Mouse (Mus musculus) small intestine, adult 2 months (tissue): ENCODE measurements around the gene Pou5f1. TPM values are rescaled to one million over a fixed set of nuclear protein-coding genes. Genes with fewer than 3 reads are reported as not detected.

ENCODE experiments used
- H3K27ac ChIP-seq: fragments of 200-500 bp; 2 replicates; pipeline ENCODE4 v1.5.1; 2012; ENCODE audit warnings: low read depth, low read length, control low read depth, inconsistent platforms; ENCODE audit not compliant: insufficient read depth
- H3K27me3 ChIP-seq: fragments of 200-500 bp; 2 replicates; pipeline ENCODE4 v1.6.1; 2012; ENCODE audit warnings: mild to moderate bottlenecking, moderate library complexity, low read length, inconsistent platforms; ENCODE audit not compliant: control insufficient read depth, insufficient read depth
- H3K36me3 ChIP-seq: fragments of 200-500 bp; 2 replicates; pipeline ENCODE4 v1.6.1; 2012; ENCODE audit warnings: mild to moderate bottlenecking, low read length, control low read depth, inconsistent platforms; ENCODE audit not compliant: control insufficient read depth, insufficient read depth
- H3K4me1 ChIP-seq: fragments of 200-500 bp; 2 replicates; pipeline ENCODE4 v1.6.1; 2012; ENCODE audit warnings: low read length, inconsistent platforms, mixed read lengths; ENCODE audit not compliant: control insufficient read depth, insufficient read depth, insufficient read length
- H3K4me3 ChIP-seq: fragments of 200-500 bp; 2 replicates; pipeline ENCODE4 v1.5.1; 2012; ENCODE audit warnings: low read depth, mild to moderate bottlenecking, control low read depth, inconsistent platforms, low read length, moderate library complexity
- CTCF ChIP-seq: fragments of 200-500 bp; IDR thresholded peaks from 2 replicates; pipeline ENCODE4 v1.5.1; 2012; ENCODE audit warnings: low read depth, mild to moderate bottlenecking, control low read depth, inconsistent platforms, low read length, moderate library complexity, mixed read lengths; ENCODE audit not compliant: insufficient replicate concordance, insufficient read length; ENCODE audit errors: extremely low read depth
- POLR2A ChIP-seq: fragments of 200-500 bp; IDR thresholded peaks from 2 replicates; pipeline ENCODE4 v1.6.1; 2012; ENCODE audit warnings: low read depth, mild to moderate bottlenecking, control low read depth, inconsistent platforms, low read length, moderate library complexity
- WGBS: fragments of 180-500 bp; shearing (Covaris S2); methylation state at CpG from one replicate; pipeline ENCODE4 v1.1.7; 2018; 5-methylcytosine and 5-hydroxymethylcytosine counted together
- polyA plus RNA-seq: library from polyadenylated mRNA; depleted of rRNA; stranded (reverse); fragments of >200 nt; gene quantifications from 2 replicates; pipeline ENCODE4 v1.2.3, GENCODE M21; 2012

Gene Pou5f1
- polyA plus RNA-seq, 1 experiment: not detected

DNA sequence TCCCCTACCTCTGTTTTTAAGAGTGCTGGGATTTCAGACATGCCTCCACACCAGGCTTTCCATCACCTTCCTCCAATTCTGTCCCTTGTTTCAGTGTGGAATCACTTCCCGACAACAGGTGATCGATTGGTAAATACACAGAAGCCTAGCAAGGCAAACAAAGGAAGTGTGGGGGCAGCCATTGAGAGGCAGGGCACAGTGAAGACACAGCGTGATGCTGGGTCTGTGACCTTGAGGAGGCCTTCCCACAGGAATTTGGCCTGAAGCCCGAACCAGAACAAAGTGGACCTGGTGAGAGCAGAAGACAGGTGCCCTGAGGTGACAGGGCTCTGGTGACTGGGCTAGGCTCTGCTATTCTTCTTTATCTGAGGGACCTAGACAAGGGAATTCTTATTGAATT lies 20.1 kb upstream of the Pou5f1 start:
- Histone ChIP-seq H3K4me1 (no peaks in the 10 kb centered on the region), H3K27me3 (no peaks in the 10 kb centered on the region), H3K36me3 (no peaks in the 10 kb centered on the region), H3K4me3 (no peak overlapping the region), H3K27ac (no peak overlapping the region)
- no peak for TF ChIP-seq CTCF
- no peak for TF ChIP-seq POLR2A
- 23% methylated on average over 4 of the region's 4 CpGs for WGBS

DNA sequence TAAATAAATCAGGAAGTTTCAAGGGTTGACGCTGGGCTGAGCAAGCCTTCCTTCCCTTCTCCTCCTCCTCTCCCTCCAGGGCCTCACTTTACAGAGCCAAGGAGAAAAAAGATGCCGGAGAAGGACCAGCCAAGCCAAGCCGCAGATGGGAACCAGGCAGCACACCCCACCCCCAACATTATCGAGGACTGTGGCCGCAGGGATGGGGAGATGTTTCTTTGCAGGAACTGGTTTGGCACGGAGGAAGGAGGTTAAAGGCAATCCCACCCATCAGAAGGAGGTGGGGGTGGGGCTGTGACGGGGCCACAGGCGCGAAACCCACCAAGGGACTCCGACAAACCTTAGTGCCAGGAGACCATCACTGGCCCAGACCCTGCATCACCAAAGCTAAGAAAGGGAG lies 19.1 kb upstream of the Pou5f1 start:
- 61% methylated on average over 10 of the region's 10 CpGs for WGBS
- TF ChIP-seq POLR2A (no peak), CTCF (no peak)
- Histone ChIP-seq H3K27me3 (no peaks in the 10 kb centered on the region), H3K36me3 (no peaks in the 10 kb centered on the region), H3K4me1 (no peaks in the 10 kb centered on the region), H3K4me3 (no peak overlapping the region), H3K27ac (no peak overlapping the region)

DNA sequence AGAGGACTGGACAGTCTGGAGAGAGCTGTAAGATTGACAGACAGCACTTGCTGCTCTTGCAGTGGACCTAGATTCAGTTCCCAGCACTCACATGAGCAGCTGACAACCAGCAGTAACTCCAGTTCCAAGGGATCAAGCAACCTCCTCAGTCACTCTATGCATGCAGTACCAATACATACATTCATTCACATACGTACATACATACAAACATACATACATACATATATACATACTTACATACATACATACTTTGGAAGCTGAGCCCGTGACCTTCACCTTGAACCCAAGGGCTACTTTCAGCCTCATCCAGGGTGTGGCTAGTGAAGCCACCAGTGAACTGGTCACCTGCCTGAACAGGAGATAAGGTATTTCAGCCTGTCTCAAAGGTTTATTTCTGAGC lies 17.8 kb upstream of the Pou5f1 start:
- TF ChIP-seq CTCF (no peak), POLR2A (no peak)
- Histone ChIP-seq H3K27ac (no peak overlapping the region), H3K4me3 (no peak overlapping the region), H3K36me3 (no peaks in the 10 kb centered on the region), H3K27me3 (no peaks in the 10 kb centered on the region), H3K4me1 (no peaks in the 10 kb centered on the region)
- 90% methylated on average over 2 of the region's 2 CpGs for WGBS

DNA sequence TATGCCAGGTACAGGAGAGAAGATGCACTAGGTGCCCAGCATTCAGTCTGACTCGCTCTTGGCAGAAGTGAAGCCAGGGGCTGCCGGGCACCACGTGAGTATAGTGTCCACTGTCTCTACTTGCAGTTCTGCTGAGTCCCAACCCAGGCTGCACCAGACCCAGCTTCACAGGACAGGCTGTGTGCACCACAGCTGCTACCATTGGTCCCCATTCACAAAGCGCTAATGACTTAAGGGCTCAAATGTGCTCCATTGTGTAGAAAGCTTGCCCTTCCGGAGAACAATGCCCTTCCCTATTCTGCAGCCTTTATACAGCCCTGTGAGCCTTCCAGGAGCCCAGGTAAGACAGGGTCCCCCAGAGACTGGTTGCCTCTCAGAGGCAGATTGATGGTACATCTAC lies 15.5 kb upstream of the Pou5f1 start:
- H3K36me3 ChIP-seq: no peaks in the 10 kb centered on the region
- TF ChIP-seq CTCF: no peak
- no peak for TF ChIP-seq POLR2A
- H3K4me1 ChIP-seq: no peaks in the 10 kb centered on the region
- 75% methylated on average over 5 of the region's 5 CpGs for WGBS
- no peaks in the 10 kb centered on the region for H3K27me3 ChIP-seq
- H3K4me3 ChIP-seq: no peak overlapping the region
- no peak overlapping the region for H3K27ac ChIP-seq

DNA sequence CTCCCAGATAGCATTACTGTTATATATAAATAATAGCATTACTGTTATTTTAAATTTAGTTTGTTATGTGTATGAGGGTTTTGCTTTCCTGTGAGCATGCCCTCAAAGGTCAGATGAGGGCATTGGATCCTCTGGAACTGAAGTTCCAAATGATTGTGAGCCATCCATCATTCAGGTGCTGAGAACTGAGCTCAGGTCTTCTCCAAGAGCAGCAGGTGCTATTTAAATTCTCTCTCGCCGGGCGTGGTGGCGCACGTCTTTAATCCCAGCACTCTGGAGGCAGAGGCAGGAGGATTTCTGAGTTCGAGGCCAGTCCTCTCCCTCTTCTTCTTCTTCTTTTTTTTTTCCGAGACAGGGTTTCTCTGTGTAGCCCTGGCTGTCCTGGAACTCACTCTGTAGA lies 8.7 kb upstream of the Pou5f1 start:
- Histone ChIP-seq H3K4me1 (no peaks in the 10 kb centered on the region), H3K4me3 (no peak overlapping the region), H3K27me3 (no peaks in the 10 kb centered on the region), H3K36me3 (no peaks in the 10 kb centered on the region), H3K27ac (no peak overlapping the region)
- TF ChIP-seq CTCF (no peak), POLR2A (no peak)
- 89% methylated on average over 7 of the region's 7 CpGs for WGBS

DNA sequence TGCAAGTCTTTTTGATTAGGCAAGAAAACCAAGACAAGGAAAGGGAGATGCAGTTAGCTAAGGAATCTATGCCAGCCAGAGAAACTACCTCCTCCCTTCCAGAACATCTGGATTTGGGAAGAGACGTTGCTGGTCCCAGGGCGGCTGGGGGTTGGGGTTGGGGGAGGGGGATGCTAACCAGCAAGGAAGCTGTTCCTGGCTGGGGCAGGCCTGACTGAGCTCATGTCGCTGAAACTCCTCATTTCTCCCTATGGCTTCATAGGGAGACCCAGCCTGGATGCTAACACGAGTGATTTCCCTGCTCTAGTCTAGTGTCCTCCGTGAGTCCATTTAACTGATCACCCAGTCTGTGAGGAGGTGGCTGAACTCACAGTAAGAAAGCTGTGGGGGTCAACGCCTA lies 3.6 kb upstream of the Pou5f1 start:
- Histone ChIP-seq H3K4me3 (no peak overlapping the region), H3K4me1 (no peaks in the 10 kb centered on the region), H3K36me3 (no peaks in the 10 kb centered on the region), H3K27me3 (no peaks in the 10 kb centered on the region), H3K27ac (no peak overlapping the region)
- WGBS: 55% methylated on average over 6 of the region's 6 CpGs
- no peak for TF ChIP-seq CTCF
- no peak for TF ChIP-seq POLR2A

DNA sequence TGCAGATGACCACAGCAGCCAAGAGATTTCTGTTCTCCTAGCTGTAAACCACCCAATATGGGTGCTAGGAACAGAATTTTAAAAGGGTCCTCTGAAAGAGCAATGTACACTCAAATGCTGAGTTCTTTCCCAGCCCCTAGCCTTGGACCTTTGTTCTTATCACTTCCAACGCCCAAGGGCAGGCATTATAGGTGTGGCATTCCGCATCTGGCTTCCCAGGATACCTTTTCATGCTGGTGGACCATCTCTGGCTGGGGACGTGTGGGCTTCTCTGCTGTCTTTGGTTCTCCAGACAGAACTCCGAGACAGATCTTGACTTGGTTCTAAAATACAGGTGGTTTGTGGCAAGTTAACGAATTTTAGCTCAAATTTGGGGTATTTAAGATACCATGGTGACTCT lies 3.1 kb upstream of the Pou5f1 start:
- H3K4me1 ChIP-seq: no peaks in the 10 kb centered on the region
- H3K27ac ChIP-seq: no peak overlapping the region
- 40% methylated on average over 5 of the region's 5 CpGs for WGBS
- H3K36me3 ChIP-seq: no peaks in the 10 kb centered on the region
- no peak overlapping the region for H3K4me3 ChIP-seq
- no peak for TF ChIP-seq CTCF
- TF ChIP-seq POLR2A: no peak
- no peaks in the 10 kb centered on the region for H3K27me3 ChIP-seq

DNA sequence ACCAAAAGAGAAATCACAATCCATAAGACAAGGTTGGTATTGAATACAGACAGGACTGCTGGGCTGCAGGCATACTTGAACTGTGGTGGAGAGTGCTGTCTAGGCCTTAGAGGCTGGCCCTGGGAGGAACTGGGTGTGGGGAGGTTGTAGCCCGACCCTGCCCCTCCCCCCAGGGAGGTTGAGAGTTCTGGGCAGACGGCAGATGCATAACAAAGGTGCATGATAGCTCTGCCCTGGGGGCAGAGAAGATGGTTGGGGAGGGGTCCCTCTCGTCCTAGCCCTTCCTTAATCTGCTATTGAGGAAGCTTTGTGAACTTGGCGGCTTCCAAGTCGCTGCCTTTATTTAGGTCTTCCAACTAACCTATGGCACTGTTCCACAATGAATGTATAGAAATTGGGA lies 2.0 kb upstream of the Pou5f1 start:
- Histone ChIP-seq H3K27me3 (no peaks in the 10 kb centered on the region), H3K4me3 (no peak overlapping the region), H3K27ac (no peak overlapping the region), H3K4me1 (no peaks in the 10 kb centered on the region), H3K36me3 (no peaks in the 10 kb centered on the region)
- TF ChIP-seq POLR2A: no peak
- TF ChIP-seq CTCF: no peak
- 56% methylated on average over 5 of the region's 5 CpGs for WGBS
